Mouse (Mus musculus) lung, adult 2 months (tissue): ENCODE data around the gene Arhgef7. TPM values are rescaled to one million over a fixed set of nuclear protein-coding genes. Genes with fewer than 3 reads are reported as not detected.
"Not testable (repeated sequence)": the region's sequence is repeated elsewhere in the genome, so short reads cannot be mapped to it uniquely, and the experiment has no call there.

Experiments
- DNase-seq: peaks from one replicate; pipeline ENCODE4 v3.0.0; 2022
- H3K4me1 ChIP-seq: fragments of 200-500 bp; 2 replicates; pipeline ENCODE4 v1.6.1; 2011; ENCODE audit warnings: low read length; ENCODE audit not compliant: control insufficient read depth, insufficient read depth
- H3K4me3 ChIP-seq: fragments of 200-500 bp; replicated peaks from 2 replicates; pipeline ENCODE3; 2011; ENCODE audit warnings: low read depth, mild to moderate bottlenecking, control low read depth, low read length; ENCODE audit errors: extremely low read depth
- CTCF ChIP-seq: fragments of 200-500 bp; IDR thresholded peaks from 2 replicates; pipeline ENCODE4 v1.5.1; 2011; ENCODE audit warnings: mild to moderate bottlenecking, low read length, control low read depth; ENCODE audit not compliant: insufficient read depth
- POLR2A ChIP-seq: fragments of 200-500 bp; IDR thresholded peaks from 2 replicates; pipeline ENCODE4 v1.6.1; 2011; ENCODE audit warnings: low read depth, mild to moderate bottlenecking, control low read depth, low read length, borderline replicate concordance; ENCODE audit errors: extremely low read depth
- WGBS: fragments of 180-500 bp; shearing (Covaris S2); methylation state at CpG from one replicate; pipeline ENCODE4 v1.1.7; 2018; 5-methylcytosine and 5-hydroxymethylcytosine counted together
- polyA plus RNA-seq: library from polyadenylated mRNA; depleted of rRNA; stranded (reverse); fragments of >200 nt; gene quantifications from 2 replicates; pipeline ENCODE4 v1.2.3, GENCODE M21; 2012; rRNA removed

Arhgef7 gene
- polyA plus RNA-seq, 1 experiment: 56.2 TPM

DNA sequence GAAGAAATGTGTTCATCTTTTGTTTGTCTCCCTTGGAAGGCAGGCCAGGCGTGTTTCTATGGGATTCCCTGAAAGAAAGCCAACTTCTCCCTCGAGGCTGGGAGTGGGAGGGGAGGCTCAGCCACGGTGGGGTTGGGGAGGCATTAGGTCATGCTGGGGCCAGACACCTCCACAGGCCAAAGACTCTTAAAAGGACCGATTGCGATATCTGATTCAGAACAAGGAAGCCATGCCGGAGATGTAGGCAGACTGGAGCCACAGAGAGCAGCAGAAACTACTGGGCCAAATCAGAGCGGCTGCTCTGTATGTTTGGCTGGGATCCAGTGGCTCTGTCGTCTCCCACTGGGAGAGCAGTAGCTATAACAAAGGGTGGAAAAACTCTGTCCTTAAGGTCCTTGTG lies 114.0 kb downstream of the Arhgef7 start:
- Histone ChIP-seq H3K4me3 (no peak overlapping the region), H3K4me1 (0 out of 2 replicates have a peak, but pooled peaks cover 3% of the 10 kb centered on the region)
- TF ChIP-seq CTCF: no peak
- TF ChIP-seq POLR2A: no peak
- WGBS: 23% methylated on average over 8 of the region's 8 CpGs
- DNase-seq: no peak

DNA sequence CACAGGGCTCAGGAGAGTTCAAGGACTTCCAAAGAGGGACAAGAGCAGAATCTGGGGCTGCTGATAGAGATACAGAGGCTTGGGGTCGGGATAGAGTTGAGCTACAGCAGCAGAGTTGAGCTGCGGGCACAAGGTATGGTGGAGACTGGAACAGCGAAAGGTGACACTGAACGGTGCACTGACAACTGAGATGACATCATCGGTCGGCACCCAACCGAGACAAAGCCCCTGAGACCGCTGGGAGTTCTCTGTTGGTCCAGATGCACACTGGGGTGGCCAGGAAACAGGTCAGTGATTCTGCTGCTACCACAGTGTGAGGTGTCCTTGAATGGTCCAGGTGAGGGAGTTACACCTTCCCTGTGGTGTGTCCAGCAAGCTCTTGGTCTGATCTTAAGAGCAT lies 115.2 kb downstream of the Arhgef7 start:
- no peak for DNase-seq
- no peak for TF ChIP-seq POLR2A
- 0 out of 2 replicates have a peak, but pooled peaks cover 3% of the 10 kb centered on the region for H3K4me1 ChIP-seq
- 73% methylated on average over 8 of the region's 8 CpGs for WGBS
- H3K4me3 ChIP-seq: no peak overlapping the region

DNA sequence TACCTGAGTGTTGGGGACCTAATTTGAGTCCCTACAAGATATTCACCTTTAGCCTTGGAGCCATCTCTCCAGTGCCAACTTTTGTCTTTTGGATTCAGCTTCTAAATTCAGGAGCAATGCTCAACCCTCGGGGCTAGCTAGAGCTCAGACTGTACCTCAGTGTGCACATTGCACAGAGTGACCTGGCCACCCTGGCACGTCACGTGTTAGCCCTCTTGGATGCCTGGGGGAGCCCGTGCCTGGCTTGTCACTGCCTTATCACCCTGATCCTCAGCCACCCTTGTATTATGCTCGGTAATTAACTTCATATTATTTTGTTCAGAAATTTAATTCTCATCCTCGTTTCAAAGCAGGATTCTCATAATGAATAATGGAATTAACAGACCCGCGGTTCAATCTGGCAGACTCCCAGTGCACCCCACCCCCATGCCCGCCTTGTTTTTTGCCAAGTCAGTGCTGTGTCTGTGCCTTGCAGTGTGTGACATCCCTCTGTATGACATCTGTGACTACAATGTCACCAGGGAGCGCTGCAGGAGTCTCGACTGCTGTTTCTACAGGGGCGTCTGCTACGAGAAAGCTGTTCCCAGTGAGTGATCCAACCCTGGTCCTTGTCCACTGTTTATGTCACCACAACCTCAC lies 116.3 kb downstream of the Arhgef7 start:
- Histone ChIP-seq H3K4me1 (0 out of 2 replicates have a peak, but pooled peaks cover 3% of the 10 kb centered on the region), H3K4me3 (no peak overlapping the region)
- WGBS: 69% methylated on average over 13 of the region's 13 CpGs
- no peak for DNase-seq
- TF ChIP-seq CTCF (no peak), POLR2A (no peak)

DNA sequence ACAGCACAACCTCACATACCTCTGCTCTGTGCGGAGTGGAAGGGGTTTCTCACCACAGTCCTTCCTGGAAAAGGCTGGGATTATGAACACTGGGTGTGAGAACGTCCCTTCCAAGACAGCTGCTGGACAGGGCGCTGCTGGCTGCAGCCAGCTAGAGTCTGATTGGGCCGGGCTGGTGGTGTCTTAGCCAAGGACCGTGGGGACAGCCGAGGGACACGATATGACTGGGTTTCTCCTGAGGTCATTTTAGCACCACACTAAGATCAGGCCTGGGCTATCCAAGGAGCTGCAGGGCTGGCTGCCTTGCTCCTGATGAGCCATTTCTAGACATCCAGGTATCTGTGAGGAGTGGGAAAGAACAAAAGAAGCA lies 116.8 kb downstream of the Arhgef7 start:
- 0 out of 2 replicates have a peak, but pooled peaks cover 3% of the 10 kb centered on the region for H3K4me1 ChIP-seq
- WGBS: 56% methylated on average over 7 of the region's 7 CpGs
- H3K4me3 ChIP-seq: no peak overlapping the region
- TF ChIP-seq CTCF: no peak
- no peak for DNase-seq

GRCm38 (mm10) chr8:11846807-11847206 lies 119.3 kb downstream of the Arhgef7 start:
- TF ChIP-seq CTCF: no peak
- no peak for TF ChIP-seq POLR2A
- WGBS: 83% methylated on average over 6 of the region's 6 CpGs
- no peak overlapping the region for H3K4me3 ChIP-seq
- no peak for DNase-seq
- no peaks in the 10 kb centered on the region for H3K4me1 ChIP-seq

DNA sequence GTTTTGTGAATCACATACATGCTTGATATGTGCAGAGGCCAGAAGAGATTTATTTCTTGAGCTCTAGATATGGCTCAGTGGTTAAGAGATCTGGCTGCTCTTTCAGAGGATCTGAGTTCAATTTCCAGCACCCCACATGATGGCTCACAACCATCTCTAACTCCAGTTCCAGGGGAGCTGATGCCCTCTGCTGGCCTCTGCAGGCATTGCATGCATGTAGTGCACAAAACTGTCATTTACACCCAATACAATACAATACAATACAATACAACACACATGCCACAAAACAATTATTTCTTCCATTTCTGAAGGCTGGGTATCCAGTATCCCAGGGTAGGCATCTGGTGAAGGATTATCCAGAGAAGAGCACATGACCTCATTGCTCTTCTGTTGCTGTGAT lies 140.3 kb downstream of the Arhgef7 start:
- no peak overlapping the region for H3K4me3 ChIP-seq
- no peaks in the 10 kb centered on the region for H3K4me1 ChIP-seq
- DNase-seq: no peak
- TF ChIP-seq POLR2A (no peak), CTCF (0 out of 2 replicates have a peak, but pooled peaks have one; percentile 11)

DNA sequence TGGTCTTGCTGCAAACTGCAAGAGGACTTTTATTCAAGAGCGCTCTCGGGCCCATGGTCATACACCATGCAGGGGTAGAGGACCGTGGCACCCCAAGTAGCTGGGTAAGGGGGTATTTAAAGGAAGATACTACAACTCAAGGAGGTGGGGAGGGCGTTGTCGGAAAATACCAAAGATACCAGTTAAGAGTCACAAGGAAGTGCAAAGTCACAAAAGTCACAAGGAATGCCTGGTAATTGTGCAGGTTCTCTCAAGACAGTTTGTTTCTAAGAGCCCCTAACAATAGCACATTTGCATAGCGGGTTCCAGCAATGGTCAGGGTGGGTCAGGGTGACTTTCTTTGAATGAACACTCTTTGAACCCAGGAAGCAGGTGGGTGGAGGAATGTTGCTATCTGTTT lies 146.7 kb downstream of the Arhgef7 start:
- not testable (repeated sequence) for DNase-seq, H3K4me1 ChIP-seq, H3K4me3 ChIP-seq
- 91% methylated on average over 6 of the region's 6 CpGs for WGBS

DNA sequence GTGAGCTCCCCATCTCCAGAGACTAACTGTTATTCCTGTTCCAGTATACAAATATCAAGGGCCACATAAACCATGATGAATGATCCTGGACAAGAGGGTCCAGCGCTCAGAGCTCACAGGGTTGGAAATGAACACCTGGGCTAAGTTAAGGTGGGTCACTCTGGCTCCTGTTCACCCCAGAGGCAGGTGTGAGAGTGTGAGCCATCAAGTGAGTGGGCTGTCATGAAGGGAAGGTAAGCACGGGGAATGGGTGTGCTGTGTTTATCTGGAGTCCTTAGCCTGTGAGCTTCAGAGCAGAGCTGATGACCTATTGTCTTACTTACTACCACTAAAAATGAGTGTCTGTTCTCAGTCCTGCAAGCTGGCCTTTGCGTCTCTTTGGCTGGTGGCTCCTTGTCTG lies 157.1 kb downstream of the Arhgef7 start:
- Histone ChIP-seq H3K4me1 (no peaks in the 10 kb centered on the region), H3K4me3 (no peak overlapping the region)
- 87% methylated on average over 3 of the region's 3 CpGs for whole genome bisulfite sequencing
- TF ChIP-seq POLR2A (no peak), CTCF (no peak)
- DNase-seq: no peak

Other genes starting within 250 kb of the Arhgef7 start
- 17.3 and 19.5 TPM in 2 replicates for gene Rab20, start 249.0 kb upstream of the Arhgef7 start, polyA plus RNA-seq
- gene Naxd, start 230.2 kb upstream of the Arhgef7 start, polyA plus RNA-seq: 142 and 150 TPM in 2 replicates
- gene Cars2, start 176.9 kb upstream of the Arhgef7 start, polyA plus RNA-seq: 38.8 and 48.4 TPM in 2 replicates
- 18.5 and 21.5 TPM in 2 replicates for gene Ing1, start 172.2 kb upstream of the Arhgef7 start, polyA plus RNA-seq
- 52.3 and 54.5 TPM in 2 replicates for gene Ankrd10, start 92.0 kb upstream of the Arhgef7 start, polyA plus RNA-seq
- not detected in 2 replicates for gene 1700016D06Rik, start 26.7 kb upstream of the Arhgef7 start, polyA plus RNA-seq
- not detected in 2 replicates for gene Tex29, start 112.8 kb downstream of the Arhgef7 start, polyA plus RNA-seq